Mouse (Mus musculus) liver, embryonic 14.5 days (tissue): ENCODE data around the gene Rer1.

ENCODE experiments used
- CTCF ChIP-seq: IDR thresholded peaks from 2 replicates; pipeline ENCODE4 v1.5.1; 2016; ENCODE audit warnings: antibody characterized with exemption, low read depth, control low read depth
- EP300 ChIP-seq: IDR thresholded peaks from 2 replicates; pipeline ENCODE4 v1.6.1; 2016; ENCODE audit warnings: antibody characterized with exemption, low read depth

DNA sequence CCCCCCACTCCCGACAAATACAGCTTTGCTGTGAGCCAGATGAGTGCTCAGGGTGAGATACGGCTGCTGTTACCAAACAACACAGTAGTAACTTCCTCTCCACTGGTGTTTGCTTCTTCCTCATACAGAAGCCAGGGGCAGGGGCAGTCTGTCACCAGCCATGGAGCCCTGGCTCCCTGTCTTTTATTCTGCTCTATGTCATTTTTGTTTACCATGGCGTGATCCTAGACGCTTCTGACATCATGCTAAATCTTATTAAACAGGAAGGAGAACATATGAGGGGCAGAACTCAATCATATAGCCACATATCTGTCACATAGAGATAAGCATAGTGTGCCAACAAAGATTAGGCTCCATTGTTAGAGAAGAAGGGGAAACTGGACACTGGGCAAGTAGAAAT lies 30.4 kb upstream of the Rer1 start:
- TF ChIP-seq CTCF, result no peak
- peak; percentile 53; the same call in 1 of the 2 replicates for TF ChIP-seq EP300
